Mouse (Mus musculus) spleen, adult 12 weeks (tissue): ENCODE measurements around the gene Olfr901.
"Not testable (repeated sequence)": the region's sequence is repeated elsewhere in the genome, so short reads cannot be mapped to it uniquely, and the experiment has no call there.

Experiments used
- DNase-seq: peaks from one replicate; pipeline ENCODE4 v3.0.0; 2022; ENCODE audit warnings: low spot score

Olfr901 gene

DNA sequence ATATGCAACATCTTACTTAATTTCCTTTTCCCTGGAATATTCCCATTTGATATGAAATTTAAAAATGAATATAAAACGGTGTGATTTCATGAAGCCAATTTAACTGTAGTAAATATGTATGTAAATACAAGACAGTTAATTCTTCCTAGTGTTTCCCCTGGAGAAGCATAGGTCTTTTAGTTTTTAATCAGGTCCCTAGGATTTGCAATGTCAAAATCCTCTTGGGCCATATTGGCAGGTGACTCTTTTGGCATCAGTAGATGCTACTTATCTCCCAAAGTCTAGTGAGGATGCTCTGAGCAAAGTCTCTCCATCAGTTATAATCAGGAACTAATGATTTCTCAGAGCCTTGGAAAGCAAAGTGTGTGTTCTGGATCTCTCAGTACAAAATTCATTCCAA is at the start of gene Olfr901:
Olfr901 (plus strand) TSS at position 301 of the 400 bp plus-strand sequence.
- DNase-seq: no peak

DNA sequence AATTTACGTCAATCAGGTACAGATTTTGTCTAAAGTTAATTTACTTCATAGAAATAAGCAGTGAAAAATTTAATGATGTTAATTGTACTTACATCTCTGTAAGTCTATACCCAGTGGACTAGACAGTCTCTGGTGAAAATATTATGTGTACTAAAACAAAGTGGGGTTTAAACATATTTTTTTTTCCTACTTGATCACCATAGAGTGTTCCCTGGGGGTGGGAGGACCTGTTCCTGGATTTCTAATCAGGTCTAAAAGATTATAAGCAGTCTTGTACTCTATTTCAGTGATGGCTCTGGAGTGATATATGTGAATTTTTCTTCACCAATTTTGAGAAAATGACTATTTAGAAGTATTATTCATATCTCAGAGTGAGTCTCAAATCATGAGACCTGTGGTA is 27.9 kb upstream of the Olfr901 start, which contains the start of gene Olfr147:
Olfr147 (plus strand) TSS at position 301 of the 400 bp plus-strand sequence.
- DNase-seq: no peak

DNA sequence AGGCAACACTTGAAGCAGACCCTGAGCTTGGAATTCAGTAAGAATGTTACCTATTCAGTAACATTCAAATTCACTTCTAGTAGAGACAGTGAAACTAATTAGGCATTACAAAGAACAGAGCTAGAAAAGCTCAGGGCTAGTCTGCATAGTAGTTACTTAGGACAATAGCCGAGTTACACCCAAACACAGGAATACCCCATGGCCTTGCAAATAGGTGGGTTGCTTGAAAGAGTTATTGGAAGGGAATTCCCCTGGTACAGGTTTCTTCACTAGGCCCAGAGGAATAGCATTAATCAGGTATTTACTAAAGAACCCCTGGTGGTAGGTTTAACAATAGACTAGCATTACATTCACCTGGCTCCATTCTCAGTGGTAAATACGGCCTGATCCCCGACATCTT is 21.8 kb upstream of the Olfr901 start:
- DNase-seq: not testable (repeated sequence)

DNA sequence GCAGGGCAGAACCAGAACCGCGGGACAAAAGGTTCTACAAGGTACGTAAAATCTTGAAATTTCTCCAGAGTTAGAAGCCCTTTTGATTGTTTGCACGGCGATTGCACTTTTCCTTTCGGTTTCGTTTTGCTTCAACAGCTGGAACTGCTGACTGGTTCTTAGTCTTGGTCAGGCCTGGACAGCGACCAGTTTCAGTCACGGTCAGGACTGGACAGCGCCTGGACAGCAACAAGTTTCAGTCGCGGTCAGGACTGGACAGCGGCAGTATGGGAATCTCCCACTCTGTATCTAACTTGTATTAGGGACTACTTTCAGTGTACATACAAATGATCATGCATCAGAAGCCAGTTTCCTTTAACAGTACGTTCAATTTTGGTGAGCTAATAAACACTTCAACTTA is 15.8 kb upstream of the Olfr901 start:
- DNase-seq: not testable (repeated sequence)

DNA sequence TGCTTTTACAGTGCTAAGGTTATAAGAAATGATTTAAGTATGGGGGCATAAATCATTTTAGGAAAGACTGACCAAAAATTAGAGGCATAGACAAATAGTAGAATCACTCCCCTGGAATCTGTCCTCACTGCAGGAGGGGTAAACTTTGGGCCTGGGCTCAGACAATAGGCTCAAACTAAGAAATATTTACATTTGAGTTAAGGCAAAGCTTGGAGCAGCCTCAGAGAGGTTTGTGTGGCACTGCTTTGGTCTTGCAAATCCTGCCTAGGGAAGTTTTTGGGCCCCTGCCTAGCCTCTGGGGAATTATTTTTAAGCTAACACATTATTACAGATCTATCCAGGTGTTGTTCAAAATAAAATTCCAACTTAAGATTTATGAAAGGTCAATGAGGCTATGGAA is 5.5 kb upstream of the Olfr901 start:
- no peak for DNase-seq

DNA sequence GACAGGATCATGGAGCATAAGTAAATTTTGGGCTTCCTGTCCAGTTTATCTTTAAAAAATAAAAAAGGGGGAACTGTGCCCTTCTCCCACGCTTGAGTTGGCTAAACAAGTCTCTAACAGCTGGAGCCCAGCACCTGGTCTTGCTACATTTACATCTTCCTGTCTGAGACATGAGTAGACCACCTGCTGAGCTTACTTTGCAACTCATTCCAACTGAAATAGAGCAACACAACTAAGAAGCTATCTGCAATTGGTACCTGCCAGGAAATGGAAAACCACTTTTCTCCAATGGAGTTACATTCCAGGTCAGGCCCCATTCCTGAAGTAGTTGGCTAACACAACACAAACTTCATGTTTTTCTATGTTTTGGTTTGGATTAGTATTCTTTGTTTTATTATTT is 2.2 kb upstream of the Olfr901 start:
- no peak for DNase-seq

DNA sequence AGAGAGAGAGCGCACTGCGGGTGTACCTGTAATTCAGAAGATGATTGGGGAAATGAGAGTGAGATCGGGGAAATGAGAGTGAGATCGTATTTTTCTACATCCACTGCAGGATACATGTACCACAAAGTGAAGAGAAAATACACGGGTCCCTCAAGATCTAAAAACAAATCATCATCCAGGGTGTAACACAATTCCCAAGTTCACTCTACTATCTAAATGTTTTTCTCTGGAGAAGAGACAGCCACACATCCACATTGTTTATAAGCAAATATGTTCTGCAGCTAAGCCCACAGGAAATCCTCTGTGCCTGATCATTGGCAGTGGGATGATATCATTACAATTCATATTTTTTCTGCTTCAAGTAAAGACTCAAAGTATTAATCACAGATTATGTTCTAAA is 18.1 kb downstream of the Olfr901 start, which contains the start of gene Olfr902:
Olfr902 (plus strand) TSS at position 301 of the 400 bp plus-strand sequence.
- DNase-seq: no peak

DNA sequence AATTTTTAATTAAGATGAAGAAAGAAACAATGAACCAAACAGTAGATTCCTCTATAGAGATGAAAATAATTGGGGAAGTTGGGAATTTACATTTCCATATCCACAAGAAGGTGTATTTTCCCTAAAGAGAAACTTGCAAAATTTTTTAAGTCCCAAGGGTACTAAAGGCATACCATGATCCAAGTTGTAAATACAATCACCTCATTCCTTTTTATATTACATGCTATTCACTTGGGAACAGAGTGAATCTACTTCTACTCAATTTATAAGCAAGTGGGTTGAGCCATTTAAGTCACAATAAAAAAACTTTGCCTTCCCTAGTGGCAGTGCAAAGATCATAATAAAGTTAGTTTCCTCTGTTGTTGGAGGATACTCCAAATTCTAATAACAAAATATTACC is 33.6 kb downstream of the Olfr901 start, which contains the start of gene Olfr904:
Olfr904 (plus strand) TSS at position 301 of the 400 bp plus-strand sequence.
- no peak for DNase-seq

DNA sequence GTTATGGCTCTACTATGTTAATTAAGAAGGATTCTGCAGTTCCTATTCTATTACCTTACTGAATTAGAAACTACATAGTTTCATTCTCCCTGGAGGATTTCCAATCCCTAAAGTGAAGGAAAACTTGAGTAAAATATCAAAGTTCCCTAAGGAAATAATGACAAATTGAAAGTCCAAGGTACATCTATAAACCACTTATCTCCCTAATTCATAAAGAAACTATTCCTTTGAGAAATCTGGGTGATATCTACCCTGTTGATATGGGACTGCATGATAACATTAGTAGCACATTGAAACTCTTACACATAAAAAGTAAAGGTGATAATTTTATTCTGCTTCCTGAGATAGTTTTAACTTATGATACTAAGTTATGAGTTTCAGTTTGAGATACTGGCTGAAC is 41.6 kb downstream of the Olfr901 start, which contains the start of gene Olfr905:
Olfr905 (plus strand) TSS at position 301 of the 400 bp plus-strand sequence.
- no peak for DNase-seq
